Mouse (Mus musculus) liver, embryonic 13.5 days (tissue): ENCODE data around the gene Olfr47. TPM values are rescaled to one million over a fixed set of nuclear protein-coding genes. Genes with fewer than 3 reads are reported as not detected.
"Not testable (repeated sequence)": the region's sequence is repeated elsewhere in the genome, so short reads cannot be mapped to it uniquely, and the experiment has no call there.

Experiments
- ATAC-seq: fragments of 200-750 bp; cut with Nextera tagmentation; 2 replicates; pipeline ENCODE4 v1.8.0; 2017; ENCODE audit warnings: low read depth, mild to moderate bottlenecking, moderate number of reproducible peaks, moderate library complexity
- DNase-seq: peaks from one replicate; pipeline ENCODE4 v3.0.0; 2022
- H3K27ac ChIP-seq: fragments of 300-500 bp; sonication (generic); 2 replicates; pipeline ENCODE4 v1.5.1; 2015; ENCODE audit warnings: moderate library complexity, mild to moderate bottlenecking, inconsistent platforms
- H3K27me3 ChIP-seq: fragments of 300-500 bp; sonication (generic); 2 replicates; pipeline ENCODE4 v1.6.1; 2015; ENCODE audit warnings: mild to moderate bottlenecking, inconsistent platforms
- H3K36me3 ChIP-seq: fragments of 300-500 bp; sonication (generic); 2 replicates; pipeline ENCODE4 v1.6.1; 2015; ENCODE audit warnings: mild to moderate bottlenecking, inconsistent platforms
- H3K4me1 ChIP-seq: fragments of 300-500 bp; sonication (generic); replicated peaks from 2 replicates; pipeline ENCODE4 v1.6.1; 2015; ENCODE audit warnings: inconsistent platforms
- H3K4me2 ChIP-seq: fragments of 300-500 bp; sonication (generic); 2 replicates; pipeline ENCODE4 v1.6.1; 2015; ENCODE audit warnings: inconsistent platforms, mild to moderate bottlenecking, moderate library complexity
- H3K4me3 ChIP-seq: fragments of 300-500 bp; sonication (generic); replicated peaks from 2 replicates; pipeline ENCODE4 v1.5.1; 2015; ENCODE audit warnings: mild to moderate bottlenecking, inconsistent platforms
- H3K9ac ChIP-seq: fragments of 300-500 bp; sonication (generic); 2 replicates; pipeline ENCODE4 v1.6.1; 2015; ENCODE audit warnings: mild to moderate bottlenecking, inconsistent platforms
- H3K9me3 ChIP-seq: fragments of 300-500 bp; sonication (generic); replicated peaks from 2 replicates; pipeline ENCODE4 v1.6.1; 2016; ENCODE audit warnings: inconsistent platforms
- WGBS: fragments of 180-500 bp; shearing (Covaris S2); methylation state at CpG from one replicate; pipeline ENCODE4 v1.1.7; 2015; ENCODE audit not compliant: insufficient replicate concordance; 5-methylcytosine and 5-hydroxymethylcytosine counted together
- polyA plus RNA-seq: library from polyadenylated mRNA; unstranded; fragments of >200 nt; fragmentation: Nextera tagmentation; extraction: Ambion mirVana; gene quantifications from 2 replicates; pipeline ENCODE4 v1.2.1, GENCODE M21; 2015

The Olfr47 gene
- polyA plus RNA-seq = not detected in 2 replicates

DNA sequence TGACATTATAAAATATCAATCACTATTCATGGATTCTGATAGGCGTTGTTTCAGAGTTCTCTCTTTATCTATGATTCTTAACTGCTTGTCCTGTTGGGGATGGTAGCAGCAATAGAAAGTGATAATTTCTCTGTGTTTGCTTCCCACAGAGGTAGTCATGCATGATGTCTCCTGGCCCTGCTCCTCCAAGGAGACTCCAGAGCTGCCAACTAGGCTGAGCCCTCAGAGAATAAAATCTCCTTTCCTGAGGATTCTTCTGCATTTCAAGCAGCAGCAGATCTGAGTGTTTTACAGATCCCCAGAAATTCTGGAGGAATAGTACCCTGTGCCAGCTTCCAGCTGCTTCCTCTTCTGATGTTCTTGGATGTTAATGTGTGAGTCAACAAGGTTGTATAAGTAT, at the start of gene Olfr47:
Olfr47 (plus strand) TSS at position 275 of the 400 bp plus-strand sequence.
- H3K27ac ChIP-seq, H3K36me3 ChIP-seq, H3K9me3 ChIP-seq, H3K9ac ChIP-seq, H3K27me3 ChIP-seq, H3K4me3 ChIP-seq, H3K4me1 ChIP-seq, ATAC-seq, H3K4me2 ChIP-seq, DNase-seq: not testable (repeated sequence)
- WGBS = 43% methylated on average over 1 of the region's 1 CpGs

DNA sequence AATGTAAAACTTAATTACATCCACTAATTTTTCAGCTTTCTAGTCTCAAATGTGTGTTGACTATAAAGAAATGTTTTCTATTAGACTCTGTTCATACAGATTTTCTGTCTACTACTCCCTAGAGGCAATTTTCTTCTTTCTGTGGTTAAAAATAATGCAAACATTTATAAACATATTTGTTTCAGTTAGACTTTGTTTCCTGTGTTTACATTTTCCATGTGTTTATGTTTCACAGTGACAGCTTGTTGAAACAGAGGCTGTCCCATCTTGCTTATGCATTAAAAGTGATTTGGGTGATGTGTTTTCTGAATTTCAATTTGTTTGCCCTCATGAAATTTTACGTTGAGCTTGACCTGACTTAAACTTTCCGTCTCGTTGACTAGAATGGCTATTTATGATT, 40.3 kb upstream of the Olfr47 start:
- whole genome bisulfite sequencing = 59% methylated on average over 3 of the region's 3 CpGs
- H3K9me3 ChIP-seq = no peaks in the 10 kb centered on the region

DNA sequence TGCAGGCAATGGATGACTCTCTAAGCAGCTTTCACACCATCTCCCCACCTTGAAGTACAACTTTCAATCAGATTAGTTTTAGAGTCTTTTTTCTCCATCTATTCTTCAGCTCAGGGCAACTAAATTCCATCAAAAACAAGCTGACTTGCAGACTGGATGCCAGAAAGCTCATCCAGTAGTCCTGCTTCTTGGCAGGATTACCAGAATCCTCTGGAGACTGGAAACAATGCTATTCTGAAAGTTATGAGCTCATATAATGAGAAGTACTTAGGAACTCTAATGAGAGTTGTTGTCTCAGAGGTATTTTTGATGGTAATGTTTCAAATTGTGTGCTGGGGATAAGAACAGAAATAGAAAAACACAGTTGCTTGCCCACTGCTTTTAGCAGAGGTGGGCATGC, 34.5 kb upstream of the Olfr47 start, which contains the start of gene Olfr435:
Olfr435 (plus strand) TSS at position 366 of the 400 bp plus-strand sequence.
- ATAC-seq = no peak
- Histone ChIP-seq H3K9me3 (no peaks in the 10 kb centered on the region), H3K27ac (no peak within 1 kb of the TSS), H3K4me3 (no peak within 1 kb of the TSS), H3K4me2 (no peak within 1 kb of the TSS), H3K27me3 (no peaks in the 10 kb centered on the region), H3K4me1 (no peaks in the 10 kb centered on the region), H3K36me3 (no peaks in the 10 kb centered on the region), H3K9ac (no peak within 1 kb of the TSS)
- no peak for DNase-seq

More for the DNA sequence above, 40.3 kb upstream of the Olfr47 start:
- no peak for DNase-seq
- Histone ChIP-seq H3K36me3 (no peaks in the 10 kb centered on the region), H3K4me1 (no peaks in the 10 kb centered on the region), H3K9ac (no peak overlapping the region), H3K4me2 (no peak overlapping the region), H3K4me3 (no peak overlapping the region), H3K27ac (no peak overlapping the region), H3K27me3 (no peaks in the 10 kb centered on the region)
- ATAC-seq = no peak

DNA sequence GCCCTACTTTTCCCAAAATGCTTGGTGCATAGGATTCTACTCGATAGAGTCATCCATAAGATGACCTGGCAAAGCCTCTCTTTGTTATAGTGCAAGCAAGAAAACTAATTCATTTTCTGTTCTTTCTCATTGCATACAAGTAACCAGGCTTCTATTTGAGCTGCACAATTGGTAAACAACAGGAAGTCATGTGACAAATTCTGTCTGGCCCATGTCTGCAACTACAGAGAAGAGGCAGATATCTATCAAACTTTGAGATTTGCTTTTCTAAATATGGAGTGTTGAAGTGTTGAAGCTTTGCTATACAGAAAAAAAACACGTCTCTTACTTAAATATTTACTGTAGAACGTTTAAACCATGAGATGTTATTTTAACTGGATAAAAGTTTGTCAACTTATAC, 33.2 kb upstream of the Olfr47 start:
- Histone ChIP-seq H3K36me3 (no peaks in the 10 kb centered on the region), H3K9me3 (no peaks in the 10 kb centered on the region), H3K4me2 (no peak overlapping the region), H3K27ac (no peak overlapping the region), H3K4me1 (no peaks in the 10 kb centered on the region), H3K4me3 (no peak overlapping the region), H3K9ac (no peak overlapping the region), H3K27me3 (no peaks in the 10 kb centered on the region)
- no peak for DNase-seq
- 45% methylated on average over 3 of the region's 3 CpGs for WGBS
- no peak for ATAC-seq

DNA sequence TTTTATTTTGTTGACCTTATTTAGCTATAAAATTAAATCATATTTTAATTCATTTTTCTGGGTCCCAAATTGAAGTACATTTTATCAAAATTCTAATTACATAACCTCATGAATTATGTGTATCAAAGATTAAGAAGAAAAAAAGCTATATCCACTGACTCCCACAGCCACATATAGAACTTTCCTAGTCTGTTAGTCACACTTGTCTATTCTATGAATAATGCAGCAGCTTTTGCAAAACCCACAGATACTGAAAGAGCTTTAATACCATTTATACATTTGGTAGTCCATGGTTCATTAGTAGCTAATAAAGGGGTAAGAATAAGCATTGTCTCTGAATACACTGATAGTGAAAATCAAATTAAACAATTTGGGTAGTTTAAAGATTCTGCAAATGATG, 28.5 kb upstream of the Olfr47 start:
- Histone ChIP-seq H3K9ac (no peak overlapping the region), H3K4me1 (no peaks in the 10 kb centered on the region), H3K27me3 (no peaks in the 10 kb centered on the region), H3K4me2 (no peak overlapping the region), H3K9me3 (no peaks in the 10 kb centered on the region), H3K36me3 (no peaks in the 10 kb centered on the region), H3K4me3 (no peak overlapping the region), H3K27ac (no peak overlapping the region)
- DNase-seq (no peak), ATAC-seq (no peak)

DNA sequence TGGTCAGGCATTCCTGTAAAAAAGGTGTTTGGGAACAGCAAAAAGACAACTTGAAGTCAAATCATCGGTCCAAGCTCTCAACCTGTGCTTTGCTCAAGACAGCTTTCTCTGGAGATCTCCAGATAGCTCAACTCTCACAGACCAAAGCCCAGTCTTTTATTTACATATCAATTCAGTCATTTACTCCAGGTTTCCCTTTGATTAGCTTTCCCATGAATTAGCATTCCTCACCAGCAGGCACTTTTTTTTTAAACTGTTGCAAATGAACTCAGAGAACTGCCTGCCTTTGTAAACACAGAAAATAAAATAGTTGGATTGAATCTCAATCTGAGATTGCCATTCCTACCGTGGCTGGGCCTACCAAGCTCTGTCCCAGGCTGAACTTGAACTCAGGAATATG, 26.0 kb upstream of the Olfr47 start:
- no peak for ATAC-seq
- H3K27ac ChIP-seq = no peak overlapping the region
- no peak overlapping the region for H3K4me3 ChIP-seq

DNA sequence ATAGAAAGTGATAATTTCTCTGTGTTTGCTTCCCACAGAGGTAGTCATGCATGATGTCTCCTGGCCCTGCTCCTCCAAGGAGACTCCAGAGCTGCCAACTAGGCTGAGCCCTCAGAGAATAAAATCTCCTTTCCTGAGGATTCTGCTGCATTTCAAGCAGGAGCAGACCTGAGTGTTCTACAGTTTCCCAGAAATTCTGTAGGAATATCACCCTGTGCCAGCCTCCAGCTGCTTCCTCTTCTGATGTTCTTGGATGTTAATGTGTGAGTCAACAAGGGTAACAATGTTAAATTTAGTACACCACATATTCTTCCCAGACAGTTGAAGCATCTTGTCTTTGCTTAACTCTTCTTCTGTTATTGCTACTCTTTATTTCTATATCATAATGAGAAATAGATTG, 18.5 kb upstream of the Olfr47 start, which contains the start of gene Olfr434:
Olfr434 (plus strand) TSS at position 149 of the 400 bp plus-strand sequence.
- ATAC-seq, H3K27ac ChIP-seq, H3K9me3 ChIP-seq, H3K4me1 ChIP-seq, H3K27me3 ChIP-seq, H3K36me3 ChIP-seq, H3K9ac ChIP-seq, H3K4me2 ChIP-seq, H3K4me3 ChIP-seq, DNase-seq: not testable (repeated sequence)

More for the DNA sequence above, 26.0 kb upstream of the Olfr47 start:
- Histone ChIP-seq H3K36me3 (no peaks in the 10 kb centered on the region), H3K27me3 (no peaks in the 10 kb centered on the region), H3K9ac (no peak overlapping the region), H3K9me3 (no peaks in the 10 kb centered on the region), H3K4me1 (no peaks in the 10 kb centered on the region), H3K4me2 (no peak overlapping the region)
- WGBS = 45% methylated on average over 2 of the region's 2 CpGs
- DNase-seq = no peak

DNA sequence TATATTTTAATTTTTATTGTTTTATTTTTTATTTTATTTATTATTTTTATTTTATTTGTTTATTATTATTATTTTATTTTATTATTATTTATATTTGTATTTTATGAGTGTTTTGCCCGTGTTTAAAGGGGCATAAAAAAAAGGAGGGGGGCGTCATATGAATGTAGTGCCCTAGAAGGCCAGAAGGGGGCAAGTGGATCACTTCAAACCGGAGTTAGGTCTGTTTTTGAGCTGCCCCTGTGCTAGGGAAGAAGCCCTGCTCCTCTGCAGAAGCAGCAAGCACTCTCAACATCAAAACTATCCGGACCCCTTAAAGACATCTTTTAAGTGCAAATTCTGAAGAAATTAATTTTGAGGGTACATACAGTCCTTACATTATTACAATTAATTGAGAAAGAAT, 10.7 kb downstream of the Olfr47 start:
- Histone ChIP-seq H3K9ac (no peak overlapping the region), H3K4me1 (no peaks in the 10 kb centered on the region), H3K4me3 (no peak overlapping the region), H3K27ac (no peak overlapping the region), H3K27me3 (no peaks in the 10 kb centered on the region), H3K9me3 (no peaks in the 10 kb centered on the region), H3K36me3 (no peaks in the 10 kb centered on the region), H3K4me2 (no peak overlapping the region)
- 7% methylated on average over 4 of the region's 4 CpGs for WGBS
- no peak for ATAC-seq
- DNase-seq = no peak

DNA sequence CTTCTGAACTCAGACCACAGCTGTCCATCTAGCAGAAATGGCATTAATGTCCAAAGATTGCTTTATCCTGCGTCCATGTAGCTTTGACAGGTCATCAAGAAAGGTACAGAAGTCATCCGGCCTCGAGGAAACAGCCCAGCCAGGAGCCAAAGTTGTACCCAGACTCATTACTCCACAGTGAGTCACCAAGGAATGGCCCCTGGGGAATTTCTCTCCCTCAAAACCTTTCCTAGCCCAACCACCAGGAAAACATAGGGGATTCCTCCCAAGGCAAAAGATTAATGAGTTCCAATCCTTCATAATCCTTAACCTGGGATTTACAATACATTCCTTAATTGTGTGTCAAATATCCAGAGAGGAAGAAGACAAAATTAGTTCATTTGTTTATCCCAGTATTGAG, 16.1 kb downstream of the Olfr47 start:
- no peak overlapping the region for H3K9ac ChIP-seq
- DNase-seq (no peak), ATAC-seq (no peak)
- H3K9me3 ChIP-seq = no peaks in the 10 kb centered on the region
- no peak overlapping the region for H3K4me2 ChIP-seq
- H3K27ac ChIP-seq = no peak overlapping the region
- 46% methylated on average over 3 of the region's 3 CpGs for WGBS
- H3K4me3 ChIP-seq = no peak overlapping the region
- H3K4me1 ChIP-seq = no peaks in the 10 kb centered on the region
- no peaks in the 10 kb centered on the region for H3K36me3 ChIP-seq
- H3K27me3 ChIP-seq = no peaks in the 10 kb centered on the region

DNA sequence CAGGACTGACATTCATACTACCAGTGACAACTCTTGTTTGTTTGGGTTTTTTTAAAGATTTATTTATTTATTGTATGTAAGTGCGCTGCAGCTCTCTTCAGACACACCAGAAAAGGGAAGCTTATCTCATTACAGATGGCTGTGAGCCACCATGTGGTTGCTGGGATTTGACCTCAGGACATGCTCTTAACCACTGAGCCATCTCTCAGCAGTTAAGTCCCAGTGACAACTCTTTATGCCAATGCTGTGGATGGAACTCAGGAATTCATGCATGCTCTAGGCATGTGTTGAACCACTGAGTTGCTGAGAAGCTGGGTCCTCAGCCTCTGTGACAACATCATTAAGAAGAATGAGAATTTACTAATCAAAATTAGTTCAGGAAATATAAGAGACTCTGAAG, 21.7 kb downstream of the Olfr47 start:
- Histone ChIP-seq H3K4me1 (no peaks in the 10 kb centered on the region), H3K27ac (no peak overlapping the region), H3K4me3 (no peak overlapping the region), H3K9me3 (no peaks in the 10 kb centered on the region), H3K4me2 (no peak overlapping the region), H3K27me3 (no peaks in the 10 kb centered on the region), H3K9ac (no peak overlapping the region), H3K36me3 (no peaks in the 10 kb centered on the region)
- DNase-seq = no peak
- ATAC-seq = no peak
- WGBS = 13% methylated on average over 1 of the region's 1 CpGs

DNA sequence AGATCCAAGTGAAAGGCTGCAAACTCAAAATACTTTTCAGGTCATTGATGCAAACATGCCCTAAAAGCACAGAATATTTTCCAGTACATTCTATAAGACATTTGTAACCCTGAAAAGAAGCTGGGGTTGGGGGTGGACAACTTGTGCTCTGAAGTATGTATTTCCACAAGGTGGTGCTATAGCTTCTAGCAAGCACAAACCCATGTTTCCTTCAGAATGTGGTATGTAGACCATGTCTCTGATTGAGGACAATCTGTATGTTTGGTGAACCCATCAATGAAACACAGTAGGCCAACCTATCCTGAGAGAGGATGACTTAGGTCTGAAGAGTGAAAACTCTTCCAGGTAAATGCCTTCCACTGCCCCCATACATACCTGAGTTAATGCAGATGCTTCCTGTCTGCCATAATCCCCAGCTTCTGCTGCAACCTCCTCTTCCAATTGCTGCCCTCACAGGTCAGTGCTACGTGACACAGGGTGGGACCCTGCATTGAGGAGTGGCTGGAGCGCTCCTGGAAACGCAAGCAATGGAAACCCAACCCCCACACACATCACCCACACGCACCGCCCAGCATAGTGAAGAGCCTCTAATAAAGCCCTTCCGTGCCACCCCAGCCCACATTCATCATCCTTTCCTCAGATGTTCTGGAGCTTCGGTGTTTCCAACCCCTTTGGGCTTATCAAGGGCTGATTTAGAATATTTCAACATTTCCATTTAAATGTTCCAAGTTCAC, 23.0 kb downstream of the Olfr47 start:
- no peak overlapping the region for H3K27ac ChIP-seq
- no peak for DNase-seq
- no peaks in the 10 kb centered on the region for H3K4me1 ChIP-seq
- H3K4me3 ChIP-seq = no peak overlapping the region
- ATAC-seq = no peak
- H3K27me3 ChIP-seq = no peaks in the 10 kb centered on the region
- H3K36me3 ChIP-seq = no peaks in the 10 kb centered on the region
- H3K9ac ChIP-seq = no peak overlapping the region
- 55% methylated on average over 7 of the region's 7 CpGs for WGBS
- H3K9me3 ChIP-seq = no peaks in the 10 kb centered on the region
- no peak overlapping the region for H3K4me2 ChIP-seq

DNA sequence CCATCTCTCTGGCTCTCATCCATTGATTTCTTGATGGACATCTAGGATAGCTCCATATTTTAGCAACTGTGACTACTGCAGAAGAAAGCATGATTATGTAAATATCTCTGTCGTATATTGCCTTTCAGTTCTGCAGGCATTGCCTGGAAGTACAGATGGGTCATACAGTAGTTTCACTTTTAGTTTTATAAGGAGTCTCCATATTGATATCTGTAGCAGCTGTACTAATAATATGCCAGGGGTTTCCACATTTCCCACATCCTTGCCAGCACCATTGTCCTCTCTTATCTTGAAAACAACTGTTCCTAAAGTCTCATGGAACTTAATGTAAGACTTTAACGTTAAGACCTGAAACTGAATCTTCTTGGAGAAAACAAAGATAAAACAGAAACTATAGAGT, 29.4 kb downstream of the Olfr47 start:
- H3K27me3 ChIP-seq = peaks cover 13% of the 10 kb centered on the region
- H3K9me3 ChIP-seq = no peaks in the 10 kb centered on the region
- H3K4me2 ChIP-seq = no peak overlapping the region
- ATAC-seq (no peak), DNase-seq (no peak)
- 45% methylated on average over 2 of the region's 2 CpGs for WGBS
- no peak overlapping the region for H3K9ac ChIP-seq
- no peak overlapping the region for H3K27ac ChIP-seq
- no peak overlapping the region for H3K4me3 ChIP-seq
- H3K4me1 ChIP-seq = no peaks in the 10 kb centered on the region
- H3K36me3 ChIP-seq = no peaks in the 10 kb centered on the region
